Mouse (Mus musculus) kidney, adult 2 months (tissue): ENCODE results near the gene Aldh18a1. TPM values are rescaled to one million over a fixed set of nuclear protein-coding genes. Genes with fewer than 3 reads are reported as not detected.
"Not testable (repeated sequence)": the region's sequence is repeated elsewhere in the genome, so short reads cannot be mapped to it uniquely, and the experiment has no call there.

Experiments used
- DNase-seq: peaks from one replicate; pipeline ENCODE4 v3.0.0; 2021
- H3K27ac ChIP-seq: fragments of 200-500 bp; 2 replicates; pipeline ENCODE4 v1.5.1; 2012; ENCODE audit warnings: low read depth, low read length, control low read depth, inconsistent platforms; ENCODE audit not compliant: insufficient read depth
- H3K27me3 ChIP-seq: fragments of 200-500 bp; replicated peaks from 2 replicates; pipeline ENCODE4 v1.6.1; 2012; ENCODE audit warnings: mild to moderate bottlenecking, moderate library complexity, low read length, inconsistent platforms; ENCODE audit not compliant: control insufficient read depth, insufficient read depth
- H3K36me3 ChIP-seq: fragments of 200-500 bp; 2 replicates; pipeline ENCODE4 v1.6.1; 2012; ENCODE audit warnings: mild to moderate bottlenecking, moderate library complexity, low read length, inconsistent platforms; ENCODE audit not compliant: control insufficient read depth, insufficient read depth
- H3K4me1 ChIP-seq: fragments of 200-500 bp; 2 replicates; pipeline ENCODE4 v1.6.1; 2011; ENCODE audit warnings: low read length; ENCODE audit not compliant: control insufficient read depth, insufficient read depth
- H3K4me3 ChIP-seq: fragments of 200-500 bp; 2 replicates; pipeline ENCODE4 v1.5.1; 2011; ENCODE audit warnings: mild to moderate bottlenecking, low read depth, low read length, control low read depth; ENCODE audit not compliant: insufficient read depth
- CTCF ChIP-seq: fragments of 200-500 bp; conservative IDR thresholded peaks from 2 replicates; pipeline ENCODE4 v1.5.1; 2011; ENCODE audit warnings: low read depth, mild to moderate bottlenecking, control low read depth, low read length, moderate library complexity, mixed read lengths; ENCODE audit not compliant: insufficient read depth, insufficient read length
- POLR2A ChIP-seq: fragments of 200-500 bp; IDR thresholded peaks from one replicate; pipeline ENCODE4 v1.6.1; 2011; ENCODE audit warnings: low read depth, low read length, control low read depth
- WGBS: fragments of 180-500 bp; shearing (Covaris S2); methylation state at CpG from one replicate; pipeline ENCODE4 v1.1.7; 2018; 5-methylcytosine and 5-hydroxymethylcytosine counted together
- polyA plus RNA-seq: library from polyadenylated mRNA; depleted of rRNA; stranded (reverse); fragments of >200 nt; gene quantifications from 2 replicates; pipeline ENCODE4 v1.2.3, GENCODE M21; 2012

Gene Aldh18a1
- polyA plus RNA-seq, 1 experiment, result 3.5 TPM

DNA sequence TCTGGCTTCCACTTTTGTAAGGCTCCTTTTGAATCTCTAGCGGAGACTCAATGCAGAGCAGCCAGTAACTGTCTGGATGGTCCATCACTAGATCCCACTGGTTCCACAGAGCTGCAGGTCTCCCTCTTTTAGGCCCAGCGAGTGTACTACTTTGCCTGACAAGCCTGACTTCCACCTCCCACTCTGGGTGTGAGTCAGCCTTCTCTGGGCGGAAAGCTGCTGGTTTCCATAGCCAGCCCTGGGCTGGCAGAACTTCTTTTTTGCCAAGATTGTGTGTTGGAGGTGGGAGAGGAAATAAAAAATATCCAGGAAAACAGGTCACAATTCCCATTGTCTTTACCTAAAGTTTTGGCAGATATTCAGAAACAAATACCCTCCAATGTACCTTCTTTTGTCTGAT lies 41.8 kb upstream of the Aldh18a1 start:
- Histone ChIP-seq H3K36me3 (no peaks in the 10 kb centered on the region), H3K4me3 (no peak overlapping the region), H3K4me1 (no peaks in the 10 kb centered on the region), H3K27ac (no peak overlapping the region), H3K27me3 (no peaks in the 10 kb centered on the region)
- 66% methylated on average over 3 of the region's 3 CpGs for WGBS
- TF ChIP-seq CTCF (no peak), POLR2A (no peak)
- peak; percentile 63 for DNase-seq

DNA sequence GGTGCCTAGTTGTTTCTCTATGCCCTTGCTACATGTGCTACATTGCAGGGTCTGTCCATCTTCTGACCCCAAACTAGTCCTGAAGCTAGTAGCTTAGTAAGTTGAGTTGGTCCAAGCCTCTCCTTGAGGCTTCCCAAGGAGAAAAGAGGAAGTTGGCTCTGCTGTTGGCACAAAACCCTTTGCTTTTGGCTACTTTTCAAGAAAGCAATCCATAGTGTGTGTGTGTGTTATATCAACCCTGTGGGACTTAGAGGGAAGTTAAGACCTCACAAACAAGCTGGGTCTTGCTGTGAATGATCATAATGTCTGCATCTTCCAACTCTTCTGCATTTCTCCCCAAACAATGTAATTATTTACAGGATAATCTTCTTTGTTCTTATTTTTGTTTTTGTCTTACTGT lies 40.7 kb upstream of the Aldh18a1 start:
- Histone ChIP-seq H3K27ac (no peak overlapping the region), H3K4me1 (no peaks in the 10 kb centered on the region), H3K4me3 (no peak overlapping the region), H3K36me3 (no peaks in the 10 kb centered on the region), H3K27me3 (no peaks in the 10 kb centered on the region)
- no peak for DNase-seq
- no peak for TF ChIP-seq CTCF

DNA sequence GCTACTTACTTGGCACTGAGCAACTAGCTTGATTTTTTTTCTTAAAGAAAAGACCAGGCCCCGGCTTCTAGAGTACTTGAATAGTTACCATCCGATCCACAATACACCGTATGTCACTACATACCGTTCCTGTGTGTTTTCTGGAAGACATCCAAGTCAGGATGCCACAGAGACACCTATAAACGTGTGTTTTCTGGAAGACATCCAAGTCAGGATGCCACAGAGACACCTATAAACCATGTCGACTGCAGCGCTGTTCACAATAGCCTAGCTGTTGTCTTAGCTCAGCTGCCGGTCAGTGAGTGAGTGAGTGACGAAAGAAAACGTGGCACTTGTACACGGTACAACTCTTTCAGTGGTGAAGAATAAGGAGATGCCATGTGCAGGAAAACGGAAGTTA lies 37.7 kb upstream of the Aldh18a1 start:
- Histone ChIP-seq H3K27me3 (no peaks in the 10 kb centered on the region), H3K36me3 (no peaks in the 10 kb centered on the region), H3K4me1 (no peaks in the 10 kb centered on the region), H3K27ac (no peak overlapping the region), H3K4me3 (no peak overlapping the region)
- DNase-seq, result no peak
- WGBS, result 42% methylated on average over 12 of the region's 12 CpGs
- TF ChIP-seq CTCF (no peak), POLR2A (no peak)

DNA sequence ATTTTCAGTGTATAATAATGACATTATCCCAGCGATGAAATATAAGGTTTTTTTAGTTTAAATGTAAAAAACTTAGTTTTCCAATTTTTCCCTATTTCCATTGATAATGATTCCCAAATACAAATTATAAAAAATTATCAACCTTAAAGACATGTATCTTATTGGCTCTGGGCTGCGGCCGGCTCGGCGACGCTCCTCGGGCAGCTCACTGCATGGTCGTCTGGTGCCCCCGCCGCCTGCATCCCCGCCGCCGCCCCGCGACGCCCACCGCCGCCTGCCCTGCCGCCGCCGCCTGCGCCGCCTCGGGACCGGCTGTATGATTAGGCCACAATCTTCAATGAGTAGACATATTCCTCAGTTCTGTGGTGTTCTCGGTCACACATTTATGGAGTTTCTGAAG lies 33.4 kb upstream of the Aldh18a1 start:
- H3K27ac ChIP-seq, H3K4me3 ChIP-seq, DNase-seq, H3K4me1 ChIP-seq, H3K27me3 ChIP-seq, H3K36me3 ChIP-seq: not testable (repeated sequence)
- WGBS, result 62% methylated on average over 16 of the region's 26 CpGs

DNA sequence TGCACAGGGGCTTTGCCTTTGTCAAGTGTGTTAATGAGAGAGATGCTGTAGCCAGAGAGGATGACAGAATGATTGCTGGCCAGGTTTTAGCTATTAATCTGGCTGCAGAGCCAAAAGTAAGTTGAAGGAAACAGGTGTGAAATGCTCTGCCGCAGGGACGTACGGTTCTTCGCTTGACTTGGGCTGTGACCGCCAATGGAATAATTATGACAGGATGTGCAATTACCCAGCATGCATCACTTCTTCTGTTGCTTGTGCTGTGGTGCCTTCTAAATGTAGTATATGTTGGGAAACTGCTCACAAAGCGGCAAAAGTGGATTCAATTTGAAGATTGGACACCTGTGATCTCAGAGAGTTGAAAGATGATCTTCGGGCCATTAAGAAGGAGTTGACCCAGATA lies 27.8 kb upstream of the Aldh18a1 start:
- TF ChIP-seq POLR2A (no peak), CTCF (no peak)
- DNase-seq, result no peak
- no peaks in the 10 kb centered on the region for H3K27me3 ChIP-seq
- 0 out of 2 replicates have a peak, but pooled peaks cover 5% of the 10 kb centered on the region for H3K4me1 ChIP-seq
- WGBS, result 31% methylated on average over 7 of the region's 7 CpGs
- no peaks in the 10 kb centered on the region for H3K36me3 ChIP-seq
- H3K4me3 ChIP-seq, result no peak overlapping the region
- no peak overlapping the region for H3K27ac ChIP-seq

DNA sequence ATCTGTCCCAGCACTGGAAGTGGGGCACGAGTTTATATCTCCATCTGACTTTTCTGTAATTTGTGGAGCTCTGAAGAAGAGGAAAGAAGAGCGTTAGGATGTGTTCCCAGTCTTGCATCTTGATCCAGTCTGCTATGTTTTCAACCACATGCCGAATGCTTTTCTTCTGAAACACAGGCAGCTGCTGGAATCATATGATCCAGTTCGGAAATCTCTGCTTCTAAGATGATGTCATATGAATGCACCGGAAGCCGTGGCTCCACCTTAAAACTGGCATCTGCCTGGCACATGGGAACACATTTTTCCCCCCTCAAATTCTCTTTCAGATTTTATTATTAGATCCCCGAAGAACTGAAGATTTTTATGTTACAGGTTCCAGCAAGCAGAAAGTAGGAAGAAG lies 26.5 kb upstream of the Aldh18a1 start:
- no peak for TF ChIP-seq CTCF
- TF ChIP-seq POLR2A, result no peak
- H3K27me3 ChIP-seq, result no peaks in the 10 kb centered on the region
- WGBS, result 74% methylated on average over 7 of the region's 7 CpGs
- H3K27ac ChIP-seq, result no peak overlapping the region
- H3K36me3 ChIP-seq, result no peaks in the 10 kb centered on the region
- no peak for DNase-seq
- 0 out of 2 replicates have a peak, but pooled peaks cover 5% of the 10 kb centered on the region for H3K4me1 ChIP-seq
- H3K4me3 ChIP-seq, result no peak overlapping the region

DNA sequence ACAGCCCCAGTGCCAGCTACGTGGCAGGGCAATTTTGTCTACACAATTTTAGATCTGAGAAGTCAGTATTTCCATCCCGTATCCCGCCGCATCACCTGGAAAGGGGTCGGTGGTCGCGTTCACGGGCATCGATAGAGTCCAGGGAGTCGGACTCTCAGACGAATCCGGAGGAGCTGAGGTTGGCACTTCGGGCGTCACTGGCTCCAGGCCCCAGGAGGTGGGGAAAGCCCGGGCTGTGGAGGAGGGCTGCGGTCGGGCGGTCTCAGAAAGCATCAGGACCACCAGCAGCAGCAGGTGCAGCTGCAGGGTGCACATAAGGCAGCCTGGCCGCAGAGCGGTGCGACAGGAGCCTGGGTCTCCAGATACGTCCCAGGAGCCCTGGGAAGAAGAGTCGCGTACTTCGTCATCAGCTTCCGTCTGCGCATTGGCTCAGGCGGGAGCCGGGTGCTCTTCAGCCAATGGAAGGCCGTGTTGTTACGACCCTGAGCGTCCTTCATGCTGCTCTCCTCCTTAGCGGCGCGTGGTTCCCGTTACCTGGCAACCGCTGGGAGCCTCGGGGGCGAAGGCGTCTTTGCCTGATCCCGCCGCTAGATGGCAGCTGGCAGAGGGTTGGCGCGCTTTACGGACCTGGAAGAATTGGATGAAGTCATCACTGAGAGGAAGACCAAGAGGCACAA lies 23.7 kb upstream of the Aldh18a1 start, which contains the start of the genes Tctn3 and Entpd1:
Gene Tctn3 (minus strand): TSS at position 404 of the 677 bp plus-strand sequence.
Gene Entpd1 (plus strand): TSS at position 537 of the 677 bp plus-strand sequence.
- Histone ChIP-seq H3K27ac (no peak within 1 kb of the TSS), H3K4me3 (peak within 1 kb of the TSS; percentile 97), H3K36me3 (peaks cover 3% of the 10 kb centered on the region; the same call in 1 of the 2 replicates), H3K27me3 (no peaks in the 10 kb centered on the region), H3K4me1 (0 out of 2 replicates have a peak, but pooled peaks cover 5% of the 10 kb centered on the region)
- WGBS, result under 1% methylated on average over 45 of the region's 45 CpGs
- DNase-seq, result peak; percentile 98
- no peak for TF ChIP-seq POLR2A
- TF ChIP-seq CTCF, result peak; percentile 95

GRCm38 (mm10) chr19:40607676-40608075 lies 19.4 kb upstream of the Aldh18a1 start:
- peaks cover 3% of the 10 kb centered on the region; the same call in 1 of the 2 replicates for H3K36me3 ChIP-seq

More at GRCm38 (mm10) chr19:40607676-40608075, 19.4 kb upstream of the Aldh18a1 start:
- 92% methylated on average over 6 of the region's 6 CpGs for WGBS
- no peak for DNase-seq
- TF ChIP-seq CTCF (no peak), POLR2A (no peak)
- Histone ChIP-seq H3K27me3 (no peaks in the 10 kb centered on the region), H3K4me3 (no peak overlapping the region), H3K4me1 (0 out of 2 replicates have a peak, but pooled peaks cover 5% of the 10 kb centered on the region), H3K27ac (no peak overlapping the region)
